Mouse (Mus musculus): ENCODE results near the gene Snorc. TPM values are rescaled to one million over a fixed set of nuclear protein-coding genes. Genes with fewer than 3 reads are reported as not detected.

Snorc gene
- not detected in 2 replicates for polyA plus RNA-seq (2015; fragmentation: Nextera tagmentation; extraction: Ambion mirVana)

DNA sequence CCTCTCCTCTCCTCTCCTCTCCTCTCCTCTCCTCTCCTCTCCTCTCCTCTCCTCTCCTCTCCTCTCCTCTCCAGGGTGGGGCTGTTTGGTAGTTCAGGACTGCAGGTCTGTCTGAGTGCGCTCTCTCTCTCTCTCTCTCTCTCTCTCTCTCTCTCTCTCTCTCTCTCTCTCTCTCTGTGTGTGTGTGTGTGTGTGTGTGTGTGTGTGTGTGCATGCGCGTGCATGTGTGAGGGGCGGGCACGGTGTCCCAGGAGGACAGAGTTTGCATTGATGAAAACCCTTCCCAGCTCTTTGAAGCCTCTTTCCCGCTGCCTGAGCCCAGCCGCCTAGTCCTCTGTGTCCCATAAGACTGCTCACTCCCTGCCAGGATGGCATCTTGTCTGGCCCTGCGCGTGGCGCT is at the start of gene Snorc:
TSS of gene Snorc (plus strand) at position 301 of the 400 bp plus-strand sequence.

DNA sequence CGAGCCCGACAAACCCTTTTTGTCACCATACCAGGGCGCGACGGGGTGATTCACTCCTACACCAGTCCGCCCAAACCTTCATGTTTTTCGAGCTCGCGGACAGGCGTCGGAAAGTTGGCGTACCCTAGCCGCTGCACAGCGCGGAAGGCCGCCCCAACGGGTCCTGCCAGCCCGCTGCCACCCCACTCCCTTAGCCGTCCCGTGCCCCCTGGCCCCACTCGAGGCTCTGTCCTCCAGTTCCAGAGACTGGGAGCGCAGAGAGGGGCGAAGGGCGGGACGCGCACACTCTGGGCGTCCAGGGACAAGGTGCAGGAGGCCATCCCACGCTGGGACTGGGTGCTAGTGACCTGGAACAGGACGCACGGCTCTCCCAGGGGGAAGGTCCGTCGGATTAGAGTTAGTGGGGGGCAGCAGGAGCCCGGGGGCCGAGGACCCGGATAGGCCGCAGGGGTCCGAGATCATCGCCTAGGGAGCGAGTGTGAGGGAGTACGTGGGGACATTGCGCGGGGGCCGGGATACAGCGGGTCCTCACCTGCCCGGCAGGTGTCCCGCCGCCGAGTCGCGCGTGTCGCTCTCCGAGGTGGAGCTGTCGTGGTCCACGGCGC is 39.6 kb downstream of the Snorc start, which contains the start of gene Neu2:
TSS of gene Neu2 (plus strand) at position 329 of the 605 bp plus-strand sequence.

Other genes starting within 250 kb of the Snorc start
- 0.28 and 0.54 TPM in 2 replicates for gene Efhd1, start 205.9 kb upstream of the Snorc start, polyA plus RNA-seq (2015; fragmentation: Nextera tagmentation; extraction: Ambion mirVana)
- gene Gigyf2, start 143.3 kb upstream of the Snorc start, polyA plus RNA-seq (2015; fragmentation: Nextera tagmentation; extraction: Ambion mirVana) = 22.1 and 22.4 TPM in 2 replicates
- gene Kcnj13, start 75.5 kb upstream of the Snorc start, polyA plus RNA-seq (2015; fragmentation: Nextera tagmentation; extraction: Ambion mirVana) = 0.15 and 0.17 TPM in 2 replicates
- 0.13 and 0.19 TPM in 2 replicates for gene Neu2, start 39.6 kb downstream of the Snorc start, polyA plus RNA-seq (2015; fragmentation: Nextera tagmentation; extraction: Ambion mirVana)
- gene Ngef, start 103.6 kb downstream of the Snorc start, polyA plus RNA-seq (2015; fragmentation: Nextera tagmentation; extraction: Ambion mirVana) = 2.6 and 3.1 TPM in 2 replicates
- 4.2 and 9.7 TPM in 2 replicates for gene Inpp5d, start 150.0 kb downstream of the Snorc start, polyA plus RNA-seq (2015; fragmentation: Nextera tagmentation; extraction: Ambion mirVana)

Measured in urinary bladder, postnatal 0 days (tissue).